Mouse (Mus musculus): Measurements from ENCODE around the gene Csf3. TPM values are rescaled to one million over a fixed set of nuclear protein-coding genes. Genes with fewer than 3 reads are reported as not detected.

The Csf3 gene
- total and polyA plus RNA-seq, 2 experiments from 2014 or later, result not detected

GRCm38 (mm10) chr11:98742397-98743291 is 41.6 kb downstream of the Csf3 start:
- Histone ChIP-seq H3K36me3 (ENCODE audit: insufficient read depth, low read length) (no peaks in the 10 kb centered on the region), H3K9ac (replicated peaks; ENCODE audit: low read length) (peak overlapping the region; percentile 100), H3K4me1 (ENCODE audit: insufficient read depth, low read length) (peaks cover 69% of the 10 kb centered on the region), H3K27me3 (ENCODE audit: insufficient read depth, low read length) (no peaks in the 10 kb centered on the region), H3K27ac (peak overlapping the region; percentile 100), H3K9me3 (ENCODE audit: low read length) (no peaks in the 10 kb centered on the region), H3K4me2 (ENCODE audit: low read depth, low read length) (peak overlapping the region; percentile 61), H3K4me3 (ENCODE audit: low read length) (peak overlapping the region; percentile 99)
- ATAC-seq (peak; percentile 18; the same call in 1 of the 2 replicates), DNase-seq (ENCODE audit: low spot score) (peak; percentile 64)
- under 1% methylated on average over 20 of the region's 21 CpGs for WGBS
- no peak for TF ChIP-seq CTCF (IDR thresholded peaks at IDR 0.05; ENCODE audit: low read depth)

GRCm38 (mm10) chr11:98743655-98744345 is 42.7 kb downstream of the Csf3 start:
- H3K27ac ChIP-seq, result peak overlapping the region; percentile 100
- H3K4me1 ChIP-seq (ENCODE audit: insufficient read depth, low read length), result peaks cover 71% of the 10 kb centered on the region
- H3K9me3 ChIP-seq (ENCODE audit: low read length), result no peaks in the 10 kb centered on the region
- H3K4me2 ChIP-seq (ENCODE audit: low read depth, low read length), result peak overlapping the region; percentile 61
- peak overlapping the region; percentile 99 for H3K4me3 ChIP-seq (ENCODE audit: low read length)
- H3K36me3 ChIP-seq (ENCODE audit: insufficient read depth, low read length), result no peaks in the 10 kb centered on the region
- ATAC-seq (peak; percentile 48; the same call in 1 of the 2 replicates), DNase-seq (ENCODE audit: low spot score) (peak; percentile 79)
- TF ChIP-seq CTCF (IDR thresholded peaks at IDR 0.05; ENCODE audit: low read depth), result no peak
- WGBS, result 4% methylated on average over 9 of the region's 9 CpGs
- H3K27me3 ChIP-seq (ENCODE audit: insufficient read depth, low read length), result no peaks in the 10 kb centered on the region
- H3K9ac ChIP-seq (replicated peaks; ENCODE audit: low read length), result peak overlapping the region; percentile 100

- Histone ChIP-seq H3K27ac (peak overlapping the region; percentile 100), H3K4me1 (ENCODE audit: insufficient read depth, low read length) (peaks cover 72% of the 10 kb centered on the region), H3K4me3 (ENCODE audit: low read length) (peak overlapping the region; percentile 99), H3K36me3 (ENCODE audit: insufficient read depth, low read length) (no peaks in the 10 kb centered on the region), H3K4me2 (ENCODE audit: low read depth, low read length) (peak overlapping the region; percentile 61), H3K9ac (replicated peaks; ENCODE audit: low read length) (peak overlapping the region; percentile 100), H3K27me3 (ENCODE audit: insufficient read depth, low read length) (no peaks in the 10 kb centered on the region), H3K9me3 (ENCODE audit: low read length) (no peaks in the 10 kb centered on the region)
- no peak for DNase-seq (ENCODE audit: low spot score)
- no peak for TF ChIP-seq CTCF (IDR thresholded peaks at IDR 0.05; ENCODE audit: low read depth)
- no peak for ATAC-seq
- 25% methylated on average over 7 of the region's 7 CpGs for WGBS
Measured at GRCm38 (mm10) chr11:98744456-98745019, 43.5 kb downstream of the Csf3 start.

GRCm38 (mm10) chr11:98745932-98746853 is 45.1 kb downstream of the Csf3 start:
- Histone ChIP-seq H3K4me3 (ENCODE audit: low read length) (no peak overlapping the region; the same call in 1 of the 2 replicates), H3K4me1 (ENCODE audit: insufficient read depth, low read length) (peaks cover 72% of the 10 kb centered on the region), H3K9me3 (ENCODE audit: low read length) (no peaks in the 10 kb centered on the region), H3K9ac (replicated peaks; ENCODE audit: low read length) (peak overlapping the region; percentile 21), H3K27ac (peak overlapping the region; percentile 83), H3K4me2 (ENCODE audit: low read depth, low read length) (peak overlapping the region; percentile 61), H3K27me3 (ENCODE audit: insufficient read depth, low read length) (no peaks in the 10 kb centered on the region), H3K36me3 (ENCODE audit: insufficient read depth, low read length) (no peaks in the 10 kb centered on the region)
- no peak for TF ChIP-seq CTCF (IDR thresholded peaks at IDR 0.05; ENCODE audit: low read depth)
- DNase-seq (ENCODE audit: low spot score) (no peak), ATAC-seq (no peak)
- 35% methylated on average over 12 of the region's 12 CpGs for WGBS

- Histone ChIP-seq H3K36me3 (ENCODE audit: insufficient read depth, low read length) (no peaks in the 10 kb centered on the region), H3K27ac (peak overlapping the region; percentile 83), H3K27me3 (ENCODE audit: insufficient read depth, low read length) (no peaks in the 10 kb centered on the region), H3K4me3 (ENCODE audit: low read length) (peak overlapping the region; percentile 22), H3K9me3 (ENCODE audit: low read length) (no peaks in the 10 kb centered on the region), H3K4me2 (ENCODE audit: low read depth, low read length) (peak overlapping the region; percentile 61), H3K4me1 (ENCODE audit: insufficient read depth, low read length) (peaks cover 79% of the 10 kb centered on the region), H3K9ac (replicated peaks; ENCODE audit: low read length) (peak overlapping the region; percentile 34; the same call in 1 of the 2 replicates)
- no peak for TF ChIP-seq CTCF (IDR thresholded peaks at IDR 0.05; ENCODE audit: low read depth)
- 4% methylated on average over 19 of the region's 19 CpGs for WGBS
- ATAC-seq (peak; percentile 64), DNase-seq (ENCODE audit: low spot score) (peak; percentile 95)
Measured at GRCm38 (mm10) chr11:98746855-98747693, 46.0 kb downstream of the Csf3 start.

All from hindbrain, postnatal 0 days (tissue).